Mouse (Mus musculus) embryonic stem cell, embryonic (primary cell): Measurements from ENCODE around the gene Aes.

Source experiments
- CTCF ChIA-PET, 4 experiments: fragments of 300-600 bp in 2 of 4; fragments of 350-600 bp in 2 of 4; sonication (Branson Sonifier 250); formaldehyde crosslinking; loops; one replicate each; lab custom pipeline; 2022; ENCODE audit warnings: inconsistent platforms in 2 of 4; lab: Charles Lee
- POLR2A ChIA-PET, 4 experiments: fragments of 300-600 bp in 2 of 4; fragments of 350-600 bp in 2 of 4; sonication (Branson Sonifier 250); formaldehyde crosslinking; loops; one replicate each; lab custom pipeline; 2022; ENCODE audit warnings: antibody characterized with exemption in 4 of 4, inconsistent platforms in 1 of 4; lab: Charles Lee

Gene Aes

GRCm38 (mm10) chr10:81593935-81594334 lies 34.6 kb downstream of the Aes start:
- CTCF ChIA-PET: interaction anchor here in 3 of 4 experiments (0.6 to 1.8 kb wide), 9 partner anchors 9 to 353 kb away, joined by 3 to 4 read pairs (median 3); no protein-coding TSS in a partner anchor
- POLR2A ChIA-PET: interaction anchor here in 3 of 4 experiments (0.6 to 1.6 kb wide), 6 partner anchors 9 to 23 kb away, joined by 3 to 6 read pairs (median 4); no protein-coding TSS in a partner anchor

GRCm38 (mm10) chr10:81595599-81595998 lies 36.3 kb downstream of the Aes start:
- POLR2A ChIA-PET: interaction anchor here in 2 of 4 experiments (0.5 to 1.7 kb wide), 6 partner anchors 10 to 89 kb away, joined by 3 to 7 read pairs (median 4); no protein-coding TSS in a partner anchor
- CTCF ChIA-PET: interaction anchor here in 3 of 4 experiments (0.5 to 2.2 kb wide), 4 partner anchors 9 to 58 kb away, joined by 3 to 5 read pairs (median 3); no protein-coding TSS in a partner anchor

GRCm38 (mm10) chr10:81596611-81597010 lies 37.3 kb downstream of the Aes start:
- CTCF ChIA-PET: interaction anchor here (0.6 to 2.2 kb wide), 11 partner anchors 8 to 986 kb away, joined by 3 to 10 read pairs (median 4); partner anchors contain the start of gene Tle2 (in 1 of the 4)

DNA sequence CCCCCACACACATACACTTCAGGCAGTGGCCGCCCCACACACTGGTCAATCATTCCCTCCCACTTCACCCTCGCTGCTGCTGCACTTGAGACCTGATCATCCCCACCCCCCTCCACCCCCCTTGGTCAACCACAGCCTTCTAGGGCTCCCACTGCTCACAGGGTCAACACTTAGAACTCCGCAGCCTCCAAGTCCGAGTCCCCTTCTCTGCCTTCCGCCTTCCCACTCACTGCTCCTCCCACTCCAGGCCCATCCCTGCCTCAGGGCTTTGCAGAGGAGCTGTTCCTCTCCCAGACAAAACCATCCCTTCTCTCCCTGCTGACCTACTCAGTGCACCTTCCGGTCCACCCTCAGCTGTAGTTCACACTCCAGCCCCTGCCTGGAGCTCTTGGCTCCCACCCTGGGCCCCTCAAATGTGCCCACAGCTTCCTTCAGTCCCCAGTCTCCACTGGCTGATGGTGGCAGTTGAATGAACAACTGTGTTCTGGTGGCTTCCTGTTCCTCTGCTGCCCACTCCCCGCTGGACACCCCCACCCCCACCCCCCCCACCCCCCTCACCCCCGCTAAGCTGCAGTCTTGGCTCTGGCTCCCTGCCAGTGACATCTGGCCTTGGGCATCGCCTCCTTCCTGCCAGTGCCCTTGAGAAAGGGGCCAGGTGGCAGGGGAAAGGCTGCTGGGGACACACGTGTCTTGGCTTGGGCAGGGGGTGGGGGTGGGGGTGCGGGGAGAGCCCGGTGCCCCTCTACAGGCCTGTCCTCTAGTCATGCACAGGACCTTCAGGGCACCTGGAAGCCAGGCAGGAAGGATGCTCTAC lies 38.1 kb downstream of the Aes start:
- ChIA-PET CTCF (interaction anchor here (0.5 to 2.2 kb wide), 19 partner anchors 16 to 986 kb away, joined by 3 to 14 read pairs (median 5); partner anchors contain the start of gene Tle2 (in 1 of the 4)), POLR2A (interaction anchor here in 3 of 4 experiments (0.6 to 3.2 kb wide), 21 partner anchors 9 to 1583 kb away, joined by 3 to 15 read pairs (median 3); partner anchors contain the start of gene Sirt6 (in 1 of the 3))

More at GRCm38 (mm10) chr10:81596611-81597010, 37.3 kb downstream of the Aes start:
- POLR2A ChIA-PET: interaction anchor here in 3 of 4 experiments (0.6 to 3.2 kb wide), 16 partner anchors 10 to 195 kb away, joined by 3 to 15 read pairs (median 3); partner anchors contain the start of gene Sirt6 (in 1 of the 3)

DNA sequence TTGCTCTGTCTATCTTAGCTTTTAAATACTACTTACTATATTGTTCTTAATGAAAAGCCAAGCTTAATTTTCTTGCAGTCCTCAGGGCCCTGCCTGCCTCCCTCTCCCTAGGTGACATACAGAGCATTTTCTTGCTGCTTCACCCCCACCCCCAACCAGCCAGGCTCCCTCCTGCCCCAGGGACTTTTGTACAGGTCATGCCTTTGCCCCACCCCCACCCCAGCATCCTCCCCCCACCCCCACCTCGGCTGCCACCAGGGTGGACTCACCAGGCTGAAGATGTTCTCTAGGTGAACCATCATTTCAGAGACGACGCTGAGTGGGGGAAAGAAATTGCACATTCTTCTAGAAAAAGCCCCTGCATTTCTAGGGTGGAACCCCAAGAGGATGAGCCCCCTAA lies 39.1 kb downstream of the Aes start:
- ChIA-PET CTCF (interaction anchor here in 3 of 4 experiments (0.9 to 2.2 kb wide), 5 partner anchors 27 to 113 kb away, joined by 3 to 10 read pairs (median 3); no protein-coding TSS in a partner anchor), POLR2A (interaction anchor here in 2 of 4 experiments (1.3 to 3.2 kb wide), 5 partner anchors 10 to 27 kb away, joined by 3 to 15 read pairs (median 6); no protein-coding TSS in a partner anchor)

GRCm38 (mm10) chr10:81598871-81599270 lies 39.6 kb downstream of the Aes start:
- CTCF ChIA-PET: interaction anchor here in 2 of 4 experiments (0.6 to 2.2 kb wide), 2 partner anchors 48 to 187 kb away, joined by 4 to 8 read pairs; no protein-coding TSS in a partner anchor
- POLR2A ChIA-PET: interaction anchor here in 1 of 4 experiments (1.6 to 3.2 kb wide), 2 partner anchors 11 to 27 kb away, joined by 6 to 15 read pairs; no protein-coding TSS in a partner anchor

GRCm38 (mm10) chr10:81599630-81600029 lies 40.3 kb downstream of the Aes start:
- CTCF ChIA-PET: interaction anchor here in 3 of 4 experiments (0.5 to 2.3 kb wide), 5 partner anchors 49 to 187 kb away, joined by 3 to 9 read pairs (median 4); no protein-coding TSS in a partner anchor

DNA sequence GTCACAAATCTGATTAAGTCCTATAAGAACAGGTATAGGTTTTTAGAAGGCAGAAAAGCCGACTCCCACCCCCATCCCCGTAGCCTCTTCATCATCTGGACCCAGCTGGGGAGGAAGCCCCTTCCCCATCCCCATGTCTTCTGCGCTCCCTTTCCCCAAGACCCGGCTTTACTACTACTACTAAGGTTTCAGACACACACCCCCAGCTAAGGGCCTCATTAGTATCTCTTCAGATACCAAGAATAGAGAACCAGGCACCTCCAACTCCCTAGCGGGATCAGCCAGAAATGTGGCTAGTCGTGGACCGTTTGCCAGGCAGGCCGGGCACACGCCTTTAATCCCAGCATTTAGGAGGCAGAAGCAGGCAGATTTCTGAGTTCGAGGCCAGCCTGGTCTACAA lies 40.8 kb downstream of the Aes start:
- CTCF ChIA-PET: interaction anchor here in 2 of 4 experiments (0.5 to 2.3 kb wide), 3 partner anchors 29 to 50 kb away, joined by 3 to 9 read pairs (median 5); no protein-coding TSS in a partner anchor
- POLR2A ChIA-PET: interaction anchor here in 3 of 4 experiments (0.9 to 2.6 kb wide), 5 partner anchors 12 to 33 kb away, joined by 3 to 16 read pairs (median 3); no protein-coding TSS in a partner anchor

More at GRCm38 (mm10) chr10:81599630-81600029, 40.3 kb downstream of the Aes start:
- POLR2A ChIA-PET: interaction anchor here in 3 of 4 experiments (0.9 to 3.2 kb wide), 5 partner anchors 12 to 34 kb away, joined by 3 to 16 read pairs (median 6); no protein-coding TSS in a partner anchor

- CTCF ChIA-PET: interaction anchor here (1.0 to 2.3 kb wide), 10 partner anchors 30 to 116 kb away, joined by 3 to 9 read pairs (median 4); no protein-coding TSS in a partner anchor
- POLR2A ChIA-PET: interaction anchor here (0.6 to 2.6 kb wide), 22 partner anchors 9 to 1889 kb away, joined by 3 to 16 read pairs (median 3); partner anchors contain the start of genes Gna11 (in 1 of the 4) and Zfp873 (in 1 of the 4)
Measured at GRCm38 (mm10) chr10:81600738-81601203, 41.5 kb downstream of the Aes start, which contains the start of gene Tle6. Gene Tle6, minus strand, starts transcription at chr10:81601073.

- ChIA-PET POLR2A (interaction anchor here (0.6 to 2.6 kb wide), 23 partner anchors 10 to 1889 kb away, joined by 3 to 16 read pairs (median 3); partner anchors contain the start of genes Gna11 (in 1 of the 4) and Zfp873 (in 1 of the 4)), CTCF (interaction anchor here (1.0 to 2.3 kb wide), 10 partner anchors 30 to 116 kb away, joined by 3 to 9 read pairs (median 4); no protein-coding TSS in a partner anchor)
Measured at GRCm38 (mm10) chr10:81601396-81601905, 42.2 kb downstream of the Aes start.

GRCm38 (mm10) chr10:81602741-81603151 lies 43.5 kb downstream of the Aes start:
- POLR2A ChIA-PET: interaction anchor here (0.5 to 2.6 kb wide), 18 partner anchors 9 to 1940 kb away, joined by 3 to 12 read pairs (median 4); no protein-coding TSS in a partner anchor
- CTCF ChIA-PET: interaction anchor here (0.6 to 4.9 kb wide), 42 partner anchors 9 to 1395 kb away, joined by 3 to 97 read pairs (median 4); partner anchors contain the start of genes Fzr1 (in 1 of the 4), Ncln (in 1 of the 4), Sirt6 (in 1 of the 4) and Tjp3 (in 1 of the 4)

DNA sequence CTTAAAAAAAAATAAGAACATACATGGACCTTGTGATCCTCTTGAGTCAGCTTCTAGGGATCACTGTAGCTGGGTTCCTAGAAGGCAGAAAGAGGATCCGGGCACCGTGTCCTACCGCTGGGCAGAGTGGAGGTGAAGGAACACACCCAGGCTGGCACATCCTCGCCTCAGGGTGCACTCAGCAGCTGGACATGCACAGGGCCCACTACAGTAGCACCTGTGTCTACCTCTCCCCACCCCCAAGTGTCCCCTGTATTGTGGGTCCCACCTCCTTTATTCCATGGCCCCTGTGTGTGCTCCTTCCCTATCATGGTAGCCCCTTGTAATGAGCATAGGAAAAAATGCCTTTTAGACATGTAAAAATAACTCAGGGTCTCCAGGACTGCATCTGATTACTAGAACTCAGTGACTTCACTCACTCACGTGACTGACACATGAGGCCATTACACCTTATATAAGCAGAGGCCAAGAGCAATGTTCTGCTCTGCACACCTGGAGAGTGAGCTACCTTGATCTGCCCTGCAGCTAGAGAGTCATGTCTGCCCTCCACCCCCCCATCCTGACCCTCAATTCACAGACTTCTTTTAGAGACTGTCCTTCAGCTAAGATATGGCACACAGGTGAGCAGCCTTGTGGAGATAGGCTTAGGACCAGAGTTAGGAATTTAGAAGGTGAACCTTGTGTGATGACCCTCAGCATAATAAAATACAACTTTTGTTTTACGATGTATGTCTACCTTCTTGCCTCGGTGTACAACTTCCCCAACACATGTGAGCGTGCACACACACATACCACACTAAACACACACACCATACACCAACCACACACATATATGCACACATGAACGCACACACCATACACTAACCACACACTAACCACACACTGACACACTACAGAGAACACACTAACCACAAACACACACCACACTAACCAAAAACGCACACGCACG lies 45.0 kb downstream of the Aes start:
- CTCF ChIA-PET: interaction anchor here (0.5 to 4.9 kb wide), 43 partner anchors 8 to 1756 kb away, joined by 3 to 97 read pairs (median 4); partner anchors contain the start of genes Tle2 (in 2 of the 4), D10Wsu102e (in 1 of the 4), Ncln (in 1 of the 4) and Timm13 (in 1 of the 4)
- POLR2A ChIA-PET: interaction anchor here in 2 of 4 experiments (0.6 to 2.6 kb wide), 24 partner anchors 10 to 1933 kb away, joined by 3 to 12 read pairs (median 4); partner anchors contain the start of gene Sirt6 (in 1 of the 2)

- ChIA-PET CTCF (interaction anchor here (0.5 to 4.9 kb wide), 40 partner anchors 9 to 1755 kb away, joined by 3 to 97 read pairs (median 4); partner anchors contain the start of genes Tle2 (in 2 of the 4), D10Wsu102e (in 1 of the 4) and Timm13 (in 1 of the 4)), POLR2A (interaction anchor here in 3 of 4 experiments (0.7 to 2.6 kb wide), 24 partner anchors 10 to 1254 kb away, joined by 3 to 12 read pairs (median 4); partner anchors contain the start of genes Aes (in 1 of the 3) and Sirt6 (in 1 of the 3))
Measured at GRCm38 (mm10) chr10:81604968-81605665, 45.8 kb downstream of the Aes start.

DNA sequence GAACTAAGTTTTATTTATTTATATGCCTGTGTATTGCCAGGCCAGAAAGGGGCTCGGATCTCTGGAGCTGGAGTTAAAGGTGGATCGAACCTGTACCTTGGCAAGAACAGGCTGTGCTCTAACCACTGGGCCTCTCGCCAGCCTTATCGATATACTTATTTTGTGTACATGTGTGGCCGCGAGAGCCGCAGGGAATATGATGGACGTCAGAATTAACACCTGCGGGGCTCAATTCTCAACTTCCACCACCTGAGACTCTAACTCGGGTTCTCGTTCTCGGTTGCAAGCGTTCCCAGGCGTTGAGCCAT lies 46.3 kb downstream of the Aes start:
- ChIA-PET POLR2A (interaction anchor here in 3 of 4 experiments (0.7 to 2.5 kb wide), 15 partner anchors 9 to 97 kb away, joined by 3 to 8 read pairs (median 4); partner anchors contain the start of genes Aes (in 1 of the 3) and Sirt6 (in 1 of the 3)), CTCF (interaction anchor here in 3 of 4 experiments (0.8 to 4.9 kb wide), 17 partner anchors 12 to 1754 kb away, joined by 3 to 97 read pairs (median 4); partner anchors contain the start of genes Tle2 (in 2 of the 3), D10Wsu102e (in 1 of the 3) and Timm13 (in 1 of the 3))
